In the genomic region with DNA sequence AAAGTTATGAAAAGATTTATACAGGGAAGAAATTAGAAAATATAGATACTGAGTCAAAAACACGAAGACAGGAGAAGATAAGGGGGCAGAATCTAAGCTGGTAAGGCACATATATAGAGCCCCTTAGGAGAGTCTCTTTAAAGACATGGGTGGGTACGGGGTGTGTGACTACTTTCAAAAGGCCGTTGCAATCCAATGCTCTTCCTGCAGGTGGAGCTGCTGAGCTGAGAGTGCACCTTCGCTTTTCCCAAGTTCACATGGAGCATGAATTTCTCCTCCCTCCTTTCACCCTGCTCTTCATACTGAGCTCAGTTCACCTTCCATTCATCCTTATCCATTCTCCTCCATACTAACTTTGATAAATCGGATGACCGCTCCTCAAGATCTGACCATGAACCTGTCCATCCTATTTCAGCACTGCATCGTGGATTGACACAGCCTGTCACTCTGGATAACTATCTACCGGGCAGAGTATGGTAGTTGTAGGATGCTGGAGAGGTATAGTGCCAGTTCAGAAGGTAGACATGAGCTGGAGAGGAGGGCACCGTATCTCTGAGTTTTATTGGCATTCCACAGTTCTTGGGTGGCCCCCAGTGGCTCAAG, we compare ENCODE assay signal across 9 mouse cellular contexts.
DNase-seq lines count a peak whose midpoint lies in the region; ATAC-seq and TF ChIP-seq lines count a peak whose summit lies in the region.
"Had no signal": no experiment of that assay in that cellular context is flagged by ENCODE, and none has a peak within 500 bp of the region (broad histone marks: within the 10 kb centered on the region; RNA-seq: fewer than 3 reads in every experiment).

No protein-coding gene starts in this region.

- 63% methylated on average over 9 of the region's 9 CpGs for WGBS in liver, adult 2 months
- 76% methylated on average over 9 of the region's 9 CpGs for WGBS in liver, embryonic 11.5 days
- WGBS in bone marrow, adult 2 months: 63% methylated on average over 9 of the region's 9 CpGs

- no peak for ATAC-seq in cerebellum, adult (ENCODE audit: insufficient number of reproducible peaks, low FRiP score, low TSS enrichment)
- ATAC-seq in liver, embryonic 11.5 days (replicated peaks; ENCODE audit: low FRiP score): no peak

- H3K4me2 ChIP-seq in liver, embryonic 11.5 days: no peak overlapping the region
- H3K4me2 ChIP-seq: midbrain, embryonic 12.5 days had no signal

- H3K36me3 ChIP-seq in liver, adult 2 months (ENCODE audit: control insufficient read depth, insufficient read depth, low read length): no peaks in the 10 kb centered on the region
- no peaks in the 10 kb centered on the region for H3K36me3 ChIP-seq in liver, embryonic 11.5 days (ENCODE audit: control insufficient read depth, insufficient read depth, low read length)
- H3K36me3 ChIP-seq: midbrain, embryonic 12.5 days had no signal

- H3K27me3 ChIP-seq in liver, adult 2 months (ENCODE audit: control insufficient read depth, insufficient read depth, low read length): no peaks in the 10 kb centered on the region
- no peaks in the 10 kb centered on the region for H3K27me3 ChIP-seq in liver, embryonic 11.5 days (replicated peaks; ENCODE audit: control insufficient read depth, insufficient read depth, low read length)
- H3K27me3 ChIP-seq: midbrain, embryonic 12.5 days had no signal

- no peak for TF ChIP-seq POLR2A in liver, adult 2 months (IDR thresholded peaks at IDR 0.05; ENCODE audit: extremely low read depth, insufficient read depth, low read length)
- no peak for TF ChIP-seq POLR2A in bone marrow, adult 2 months (IDR thresholded peaks at IDR 0.05; ENCODE audit: borderline replicate concordance, control insufficient read depth, low read depth, low read length)

- H3K4me1 ChIP-seq in liver, adult 2 months (ENCODE audit: control insufficient read depth, insufficient read depth, low read length): no peaks in the 10 kb centered on the region
- no peaks in the 10 kb centered on the region for H3K4me1 ChIP-seq in liver, embryonic 11.5 days (replicated peaks; ENCODE audit: control insufficient read depth, insufficient read depth, low read length)
- no peaks in the 10 kb centered on the region for H3K4me1 ChIP-seq in bone marrow, adult 2 months (ENCODE audit: control insufficient read depth, insufficient read depth, low read length)
- H3K4me1 ChIP-seq: midbrain, embryonic 12.5 days had no signal

- H3K9ac ChIP-seq in liver, adult 2 months (ENCODE audit: low read depth, low read length): no peak overlapping the region
- no peak overlapping the region for H3K9ac ChIP-seq in liver, embryonic 11.5 days (ENCODE audit: low read depth, low read length)
- H3K9ac ChIP-seq: midbrain, embryonic 12.5 days had no signal

- DNase-seq in cerebellum, postnatal 10 days: peak; percentile 49 to 51
- peak; percentile 16 for DNase-seq in liver, adult 2 months (ENCODE audit: extremely low read depth, low read depth, low spot score)
- no peak for DNase-seq in liver, embryonic 11.5 days (ENCODE audit: low spot score)
- DNase-seq in heart, postnatal 4 days: peak; percentile 51
- DNase-seq in spleen, postnatal 4 days (ENCODE audit: low spot score in 2 of 2): peak; percentile 26 to 72
- DNase-seq in MN1 (ENCODE audit: low spot score): no peak

- H3K27ac ChIP-seq in liver, adult 2 months (replicated peaks; ENCODE audit: insufficient read depth, low read depth, low read length): no peak overlapping the region
- H3K27ac ChIP-seq in liver, embryonic 11.5 days (ENCODE audit: low read depth, low read length): no peak overlapping the region
- no peak overlapping the region for H3K27ac ChIP-seq in bone marrow, adult 2 months (ENCODE audit: control insufficient read depth, insufficient read depth, low read depth, low read length, poor library complexity)
- H3K27ac ChIP-seq: midbrain, embryonic 12.5 days had no signal

- no peaks in the 10 kb centered on the region for H3K79me2 ChIP-seq in liver, adult 2 months (ENCODE audit: control insufficient read depth, insufficient read depth, low read length)

- peak; percentile 85 for TF ChIP-seq CTCF in liver, adult 2 months (IDR thresholded peaks at IDR 0.05; ENCODE audit: low read depth, low read length)
- peak; percentile 80 for TF ChIP-seq CTCF in bone marrow, adult 2 months (IDR thresholded peaks at IDR 0.05; ENCODE audit: control insufficient read depth, insufficient read depth, low read length)

- H3K9me3 ChIP-seq in liver, embryonic 11.5 days (ENCODE audit: control insufficient read depth, low read length): no peaks in the 10 kb centered on the region
- H3K9me3 ChIP-seq: midbrain, embryonic 12.5 days had no signal

- no peak overlapping the region for H3K4me3 ChIP-seq in liver, adult 2 months (ENCODE audit: insufficient read depth, low read depth, low read length)
- H3K4me3 ChIP-seq in liver, embryonic 11.5 days (ENCODE audit: low read depth, low read length): no peak overlapping the region
- H3K4me3 ChIP-seq in bone marrow, adult 2 months (replicated peaks; ENCODE audit: control insufficient read depth, low read depth, low read length): no peak overlapping the region
- H3K4me3 ChIP-seq: midbrain, embryonic 12.5 days had no signal

Comparison
In these comparisons a context has a peak if more than half of its experiments do, and no peak if none do; other contexts are left out.
1. DNase-seq: peak in cerebellum, postnatal 10 days (2 of 2), liver, adult 2 months (single experiment), heart, postnatal 4 days (single experiment) and spleen, postnatal 4 days (2 of 2); none in liver, embryonic 11.5 days (single experiment) and MN1 (single experiment).